Mouse (Mus musculus) thymus, postnatal 14 days (tissue): ENCODE measurements around the gene Zrsr1.

Experiments used
- DNase-seq: peaks from one replicate; pipeline ENCODE4 v3.0.0; 2021

The Zrsr1 gene

DNA sequence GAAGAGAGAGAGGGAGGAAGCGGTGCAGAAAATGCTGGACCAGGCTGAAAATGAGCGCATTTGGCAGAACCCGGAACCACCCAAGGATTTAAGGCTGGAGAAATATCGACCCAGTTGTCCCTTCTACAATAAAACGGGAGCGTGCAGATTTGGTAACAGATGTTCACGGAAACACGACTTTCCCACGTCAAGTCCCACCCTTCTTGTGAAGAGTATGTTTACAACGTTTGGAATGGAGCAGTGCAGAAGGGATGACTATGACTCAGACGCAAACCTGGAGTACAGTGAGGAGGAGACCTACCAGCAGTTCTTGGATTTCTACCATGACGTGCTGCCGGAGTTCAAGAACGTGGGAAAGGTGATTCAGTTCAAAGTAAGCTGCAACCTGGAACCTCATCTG, 1.8 kb downstream of the Zrsr1 start:
- DNase-seq = no peak

DNA sequence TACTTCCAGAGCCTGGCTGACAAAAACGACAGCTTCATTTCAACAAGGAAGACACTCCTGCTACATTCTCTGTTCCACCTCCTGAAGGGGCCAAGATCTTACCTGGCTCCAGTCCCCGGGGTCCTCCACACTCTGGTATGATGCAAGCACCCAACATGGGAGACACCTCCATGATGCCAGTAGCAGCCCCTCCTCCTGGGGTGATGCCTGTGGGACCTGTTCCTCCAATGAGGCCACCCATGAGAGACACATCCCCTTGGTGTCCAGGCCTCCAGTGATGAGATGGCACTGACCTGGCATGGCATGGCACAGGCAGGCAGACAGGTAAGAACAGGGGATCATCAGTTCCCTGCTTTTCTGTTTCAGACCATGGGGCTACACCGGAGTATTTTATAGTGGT, 6.4 kb downstream of the Zrsr1 start:
- no peak for DNase-seq

DNA sequence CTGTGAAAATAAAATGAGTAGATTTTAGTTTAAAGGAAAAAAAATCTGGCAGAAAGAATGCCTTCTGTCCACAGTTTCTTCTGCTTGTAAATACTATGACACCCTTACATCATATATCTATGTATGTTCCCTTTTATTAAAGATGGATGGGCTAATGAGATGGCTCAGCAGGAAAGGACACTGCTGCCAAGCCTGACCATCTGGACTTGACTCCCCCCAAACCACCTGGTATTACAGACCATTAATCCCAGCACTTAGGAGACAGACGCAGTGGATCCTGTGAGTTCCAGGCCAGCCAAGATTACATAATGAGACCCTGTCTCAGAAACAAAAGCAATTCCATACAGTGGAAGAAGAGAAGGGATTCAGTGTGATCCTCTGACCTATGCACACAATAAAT, 6.9 kb downstream of the Zrsr1 start:
- DNase-seq = no peak

DNA sequence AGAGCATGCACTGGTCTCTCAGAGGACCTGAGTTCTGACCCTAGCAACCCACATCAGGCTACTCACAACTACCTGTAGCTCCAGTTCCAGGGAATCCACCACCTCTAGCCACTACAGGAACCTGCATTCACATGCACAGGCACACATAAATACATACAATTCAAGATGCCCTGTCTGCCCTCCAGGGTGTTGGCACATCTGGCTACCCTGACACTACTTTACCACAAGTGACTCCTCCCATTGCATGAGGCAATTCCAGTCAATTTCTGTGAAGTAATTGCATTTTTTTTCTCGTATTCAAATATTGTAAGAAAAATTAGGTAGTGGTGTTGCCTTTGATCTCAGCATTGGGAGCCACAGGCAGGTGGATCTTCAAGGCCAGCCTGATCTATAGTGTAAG, 7.4 kb downstream of the Zrsr1 start:
- no peak for DNase-seq

DNA sequence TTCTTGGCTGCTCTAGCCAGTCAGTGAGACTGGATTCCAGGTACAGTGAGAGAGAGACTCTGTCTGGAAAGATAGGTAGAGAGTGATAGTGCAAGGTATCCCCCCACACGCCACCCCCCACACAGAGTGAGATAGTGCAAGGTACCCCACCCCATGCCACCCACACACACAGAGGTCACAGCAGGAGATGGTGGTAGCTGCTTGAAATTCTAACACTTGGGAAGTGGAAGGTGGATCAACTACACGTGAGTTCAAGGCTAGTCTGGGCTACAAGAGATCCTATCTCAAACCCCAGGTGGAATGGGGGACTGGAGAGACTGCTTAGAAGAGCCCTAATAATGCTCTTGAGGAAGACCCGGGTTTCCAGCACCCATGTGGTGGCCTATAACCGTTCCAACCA, 9.2 kb downstream of the Zrsr1 start:
- DNase-seq = no peak

DNA sequence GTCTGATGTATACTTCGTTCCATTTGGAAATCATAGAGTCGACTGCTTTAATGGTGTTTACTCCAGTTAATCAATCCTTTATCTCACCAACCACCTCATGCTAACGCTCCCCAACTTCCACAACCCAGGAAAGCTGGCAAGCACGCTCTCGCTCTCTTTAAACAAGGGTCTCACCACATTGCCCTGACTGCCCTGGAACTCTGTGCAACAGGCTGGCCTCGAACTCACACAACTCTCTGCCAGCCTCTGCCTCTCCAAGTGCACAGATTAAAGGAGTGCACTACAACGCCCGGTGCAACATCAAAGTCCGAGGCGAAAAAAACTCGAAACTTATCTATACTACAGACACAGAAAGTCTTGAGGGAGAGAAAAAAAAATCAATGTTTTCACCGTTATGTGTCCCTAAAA, 9.7 kb downstream of the Zrsr1 start:
- DNase-seq = no peak

DNA sequence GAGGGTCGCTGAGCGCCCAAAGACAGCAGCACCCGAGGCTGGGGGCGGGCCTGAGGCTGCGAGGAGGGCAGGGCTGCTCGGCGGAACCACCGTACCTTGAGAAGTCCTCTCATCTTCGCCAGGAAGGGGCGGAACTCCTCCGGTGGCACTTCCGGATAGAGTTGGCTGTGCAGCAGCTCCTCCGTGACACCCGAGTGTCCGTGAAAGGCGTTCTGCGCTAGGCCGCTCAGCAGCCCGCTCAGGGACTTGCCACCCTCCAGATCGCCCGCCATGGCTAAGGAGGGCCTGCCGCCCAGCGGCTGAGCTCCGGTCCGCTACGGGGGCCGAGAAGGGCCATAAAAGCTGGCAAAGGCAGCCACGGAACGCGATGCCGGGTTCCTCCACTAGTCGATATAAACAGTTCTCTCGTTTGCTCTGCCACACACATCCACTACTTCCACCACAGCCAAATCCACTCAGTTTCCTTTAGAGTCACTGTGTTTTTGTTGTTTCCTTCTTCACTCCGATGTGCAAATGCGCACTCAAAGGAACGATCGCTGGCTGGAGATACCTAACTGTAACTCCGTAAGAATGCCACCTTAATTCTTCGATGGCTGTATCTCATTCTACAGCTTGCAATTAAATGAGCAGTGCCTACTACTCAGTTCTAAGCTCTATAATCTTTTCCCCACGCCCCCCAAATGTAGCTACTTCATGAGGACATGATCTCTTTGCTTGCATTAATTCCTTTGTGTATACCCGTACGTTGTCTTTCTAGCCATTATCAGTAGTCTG, 10.4 kb downstream of the Zrsr1 start, which contains the start of the genes Gm28048 and Commd1:
Gene Gm28048 (minus strand): TSS at position 107 of the 774 bp plus-strand sequence.
Gene Commd1 (minus strand): TSS at position 399 of the 774 bp plus-strand sequence.
- DNase-seq = peak; percentile 97

DNA sequence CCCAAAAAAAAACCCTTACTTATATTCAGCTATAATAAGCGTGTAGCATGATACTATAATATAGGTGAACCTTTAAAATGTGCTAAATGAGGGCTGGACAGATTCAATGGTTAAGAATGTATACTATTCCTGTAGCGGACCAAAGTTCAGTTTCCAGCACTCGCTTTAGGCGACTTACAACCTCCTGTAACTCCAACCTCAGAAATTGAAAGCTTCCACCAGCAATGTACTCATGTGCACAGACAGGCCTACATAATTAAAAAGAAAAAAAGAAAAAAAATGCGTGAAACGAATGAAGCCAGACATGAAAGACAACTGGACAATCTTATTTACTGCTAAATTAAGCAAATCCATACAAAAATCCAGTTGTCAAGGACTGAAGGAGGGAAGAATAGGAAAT, 11.0 kb downstream of the Zrsr1 start:
- DNase-seq = no peak

DNA sequence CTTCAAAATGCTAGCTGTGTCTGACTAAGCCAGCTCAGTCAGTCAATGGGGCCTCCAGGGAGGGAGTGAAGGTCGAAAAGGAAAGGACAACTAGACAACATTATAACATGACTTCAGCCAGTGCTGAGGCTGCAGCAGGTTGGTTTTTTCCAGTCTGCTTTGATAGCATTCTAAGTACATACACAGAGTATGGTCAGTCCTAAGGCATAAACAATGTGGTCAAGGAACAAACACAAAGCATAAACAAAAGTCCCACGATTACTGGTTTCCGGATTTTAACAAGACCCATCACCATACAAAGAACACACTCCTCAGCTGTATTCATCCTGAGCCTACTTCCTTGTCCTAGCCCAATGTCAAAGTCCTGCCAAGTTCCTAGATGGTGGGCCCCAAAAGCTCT, 13.7 kb downstream of the Zrsr1 start:
- DNase-seq = no peak

DNA sequence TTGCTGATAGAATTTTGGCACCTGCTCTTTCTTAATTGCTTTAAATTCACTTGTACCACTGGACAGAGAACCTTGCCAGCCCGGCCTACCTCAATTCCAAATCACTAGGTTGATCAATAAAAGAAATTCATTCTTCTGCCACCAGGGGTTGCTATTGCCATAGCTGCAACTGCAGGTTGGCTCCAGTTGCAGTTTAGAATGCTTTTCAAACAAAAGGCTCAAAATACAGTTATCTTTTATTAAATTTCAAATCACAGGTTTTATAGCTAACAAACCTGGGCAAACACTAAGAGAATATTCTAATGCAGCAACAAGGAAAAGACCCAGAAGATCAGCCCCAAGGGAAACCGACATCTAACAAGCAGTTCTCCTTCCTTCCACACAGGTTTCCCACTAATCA, 15.6 kb downstream of the Zrsr1 start:
- peak; percentile 54 for DNase-seq

DNA sequence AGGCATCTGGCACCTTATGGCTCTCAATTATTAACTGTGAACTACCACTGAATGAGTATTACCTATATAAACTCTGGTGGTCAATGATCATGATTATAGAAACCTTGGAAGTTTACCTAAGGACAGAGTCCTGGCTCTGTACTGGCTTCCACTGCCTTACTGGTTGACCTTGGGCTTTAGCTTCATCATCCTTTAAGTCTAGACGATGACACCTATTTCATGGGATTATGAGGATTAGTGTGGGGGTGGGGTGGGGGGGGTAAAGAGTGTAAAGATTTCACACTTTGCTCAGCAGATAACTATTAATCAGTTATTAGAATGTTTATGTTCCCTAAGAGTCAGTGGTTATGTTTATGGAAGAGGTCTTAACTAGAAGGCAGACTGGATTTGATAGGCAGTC, 18.0 kb downstream of the Zrsr1 start:
- no peak for DNase-seq

DNA sequence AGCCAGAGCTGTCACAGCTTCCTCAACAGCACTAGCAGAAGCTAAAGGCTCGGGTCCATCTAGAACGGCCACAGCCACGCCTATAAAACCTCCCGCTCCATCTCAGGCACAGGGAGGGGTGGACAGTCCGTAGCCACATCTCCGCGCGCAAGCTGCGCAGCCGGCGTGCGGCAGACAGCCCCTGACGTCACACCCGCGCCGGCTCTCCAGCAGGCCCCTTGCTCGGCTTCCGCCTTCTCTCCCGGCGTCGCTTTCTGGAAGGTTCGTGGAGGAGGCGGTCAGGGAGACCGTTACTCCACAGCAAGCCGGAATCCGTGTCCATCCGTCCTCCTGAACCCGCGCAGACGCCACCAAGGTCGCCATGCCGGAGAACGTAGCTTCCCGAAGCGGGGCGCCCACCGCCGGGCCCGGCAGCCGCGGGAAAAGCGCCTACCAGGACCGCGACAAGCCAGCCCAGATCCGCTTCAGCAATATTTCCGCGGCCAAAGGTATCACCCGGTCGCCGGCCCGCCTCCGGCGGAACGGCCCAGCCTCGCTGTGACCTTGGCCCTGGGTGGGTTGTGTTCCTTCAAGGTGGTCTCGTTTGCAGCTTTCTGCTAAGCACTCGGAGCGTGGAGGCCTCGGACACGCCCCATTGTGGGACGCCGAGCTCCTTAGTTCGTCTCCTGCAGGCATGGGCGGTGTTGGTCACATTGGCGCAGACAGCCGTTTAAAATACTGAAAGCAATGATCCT, 18.8 kb downstream of the Zrsr1 start, which contains the start of gene Cct4:
Gene Cct4 (plus strand): TSS at position 127 of the 734 bp plus-strand sequence.
- peak; percentile 91 for DNase-seq

DNA sequence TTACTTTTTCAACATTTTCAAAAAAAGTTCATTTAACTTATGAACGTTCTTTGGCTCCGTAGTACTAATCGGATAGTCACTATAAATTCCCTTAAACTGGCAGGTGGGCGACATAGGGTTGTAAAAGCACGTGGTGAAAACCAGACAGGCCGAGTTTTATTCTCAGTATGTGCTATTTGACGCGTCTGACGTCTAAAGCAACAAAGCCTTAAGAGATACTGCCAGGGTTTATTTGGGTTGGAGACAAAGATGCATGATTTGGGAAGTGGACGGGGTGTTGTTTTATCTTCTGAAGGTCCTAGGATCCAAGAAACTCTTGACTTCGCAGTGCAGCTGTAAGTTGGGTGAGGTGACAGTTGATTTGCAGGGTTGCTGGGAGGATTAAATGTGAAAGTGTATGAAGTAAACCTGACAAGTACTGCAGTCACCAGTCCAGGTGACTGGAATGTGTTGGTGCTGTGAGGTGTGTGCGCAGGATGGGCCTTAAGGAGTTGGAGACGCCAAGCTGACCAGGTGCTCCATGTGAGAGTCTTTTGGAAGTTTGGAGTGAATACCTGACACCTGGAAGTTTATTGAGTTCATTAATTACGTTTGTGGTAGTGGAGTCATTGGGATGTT, 19.5 kb downstream of the Zrsr1 start:
- DNase-seq = no peak

DNA sequence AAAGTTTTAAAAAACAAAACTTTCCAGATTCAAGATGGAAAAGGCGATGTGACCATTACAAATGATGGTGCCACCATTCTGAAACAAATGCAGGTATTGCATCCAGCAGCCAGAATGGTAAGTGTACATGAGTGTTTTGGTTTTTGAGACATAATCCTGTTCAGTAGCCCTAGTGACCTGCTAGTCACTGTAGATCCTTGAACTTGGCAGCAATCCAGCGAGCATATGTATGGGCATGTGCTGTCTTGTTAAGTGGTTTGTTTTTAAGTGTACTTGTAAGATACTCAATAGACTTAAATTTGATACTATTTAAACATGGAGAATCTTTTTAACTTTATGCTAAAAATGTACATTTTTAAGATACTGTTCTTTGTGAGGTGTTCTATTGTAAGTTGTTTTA, 22.5 kb downstream of the Zrsr1 start:
- no peak for DNase-seq

DNA sequence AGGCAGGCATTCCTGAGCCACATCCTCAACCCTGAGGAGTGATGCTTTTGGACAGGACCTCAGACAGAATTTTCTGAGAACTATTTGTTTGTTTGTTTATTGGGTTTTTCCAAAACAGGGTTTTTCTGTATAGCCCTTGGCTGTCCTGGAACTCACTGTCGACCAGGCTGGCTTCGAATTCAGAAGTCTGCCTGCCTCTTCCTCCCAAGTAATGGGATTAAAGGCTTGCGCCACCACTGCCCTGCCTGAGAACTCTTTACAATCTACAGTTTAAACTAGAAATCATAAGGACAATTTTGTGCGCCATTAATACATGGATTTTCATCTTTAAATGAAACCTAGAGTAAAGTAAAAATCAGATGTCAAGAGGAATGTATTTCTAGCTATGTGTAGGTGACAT, 23.7 kb downstream of the Zrsr1 start:
- no peak for DNase-seq

DNA sequence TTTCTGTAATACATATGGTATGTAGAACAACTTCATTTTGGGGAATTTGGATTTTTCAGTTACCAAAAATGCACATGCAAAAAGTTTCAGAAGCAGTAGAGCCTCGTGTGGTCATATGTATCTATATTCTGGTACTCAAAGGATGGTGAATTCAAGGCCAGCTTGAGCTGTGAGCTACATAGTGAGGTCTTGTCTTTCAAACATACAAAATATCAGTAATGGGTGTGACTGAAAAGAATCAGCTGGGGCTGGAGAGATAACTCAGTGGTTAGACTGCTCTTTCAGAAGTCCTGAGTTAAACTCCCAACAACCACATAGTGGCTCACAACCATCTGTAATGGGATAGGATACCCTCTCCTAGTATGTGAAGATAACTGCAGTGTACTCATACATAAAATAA, 26.5 kb downstream of the Zrsr1 start:
- no peak for DNase-seq

DNA sequence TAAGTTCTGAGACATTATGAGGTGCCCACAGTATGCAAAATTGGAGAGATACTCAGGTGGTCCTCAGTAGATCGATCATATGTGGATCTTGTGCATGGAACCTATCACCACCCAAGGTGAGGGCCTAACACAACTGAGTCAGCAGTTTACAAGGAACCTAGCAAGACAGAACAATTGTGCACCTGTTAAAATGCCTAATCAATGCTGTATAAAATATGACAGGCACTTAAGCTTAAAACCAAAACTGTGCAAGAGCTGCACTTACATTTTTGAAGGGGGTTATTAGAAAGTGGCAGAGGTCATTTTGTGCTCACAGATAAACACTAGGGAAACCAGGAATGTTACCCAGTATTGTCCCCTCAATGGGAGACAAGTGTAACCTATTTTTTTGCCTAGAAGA, 33.5 kb downstream of the Zrsr1 start:
- no peak for DNase-seq

DNA sequence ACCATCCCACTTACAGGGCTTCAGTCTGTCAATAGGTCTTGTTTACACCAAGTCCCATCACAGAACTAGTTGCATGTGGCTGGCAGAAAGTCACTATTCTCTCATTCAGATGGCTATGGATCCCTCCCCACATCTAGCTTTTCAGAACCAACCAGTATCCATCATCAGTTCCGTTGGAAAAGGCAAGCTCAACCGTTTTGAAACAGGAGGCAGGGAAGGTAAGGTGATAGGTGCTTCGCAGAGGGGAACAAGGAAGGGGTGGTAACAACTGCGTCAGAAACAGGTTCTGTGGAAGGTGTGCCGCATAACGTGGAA, 35.3 kb downstream of the Zrsr1 start:
- no peak for DNase-seq

DNA sequence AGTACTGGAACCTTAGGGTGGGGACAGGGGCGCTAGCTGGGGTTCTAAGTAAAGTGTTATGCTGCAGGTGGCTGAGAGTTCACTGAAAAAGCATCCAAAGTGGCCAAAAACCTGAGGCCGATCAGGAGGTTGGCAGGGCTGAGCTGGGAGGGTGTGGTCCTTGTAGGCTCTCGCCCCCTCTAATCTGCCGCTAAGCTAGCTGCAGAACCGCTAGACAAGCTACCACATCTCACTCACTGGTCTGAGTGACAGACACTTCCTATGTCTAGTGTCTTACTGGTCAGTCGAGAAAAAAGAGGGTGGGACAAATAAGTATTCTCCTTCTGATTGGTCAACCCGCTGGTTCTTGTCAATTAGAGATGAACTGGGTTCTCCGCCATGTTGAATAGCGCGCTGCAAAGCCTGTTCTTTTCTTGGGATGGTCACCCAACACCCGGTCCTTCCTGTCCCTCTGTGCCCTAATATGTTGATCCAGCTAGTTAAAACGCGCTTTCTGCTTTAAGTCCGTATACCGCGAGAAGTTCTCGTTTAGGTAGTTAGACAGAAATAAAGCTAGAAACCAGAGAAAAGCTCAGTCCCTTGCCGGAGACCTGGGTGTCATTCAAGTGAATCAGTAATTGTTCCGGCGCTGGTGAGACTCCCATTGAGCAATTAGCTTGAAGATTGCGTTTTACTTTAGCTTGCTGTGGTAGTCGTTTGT, 35.8 kb downstream of the Zrsr1 start, which contains the start of gene Fam161a:
Gene Fam161a (plus strand): TSS at position 51 of the 700 bp plus-strand sequence.
- DNase-seq = peak; percentile 39

DNA sequence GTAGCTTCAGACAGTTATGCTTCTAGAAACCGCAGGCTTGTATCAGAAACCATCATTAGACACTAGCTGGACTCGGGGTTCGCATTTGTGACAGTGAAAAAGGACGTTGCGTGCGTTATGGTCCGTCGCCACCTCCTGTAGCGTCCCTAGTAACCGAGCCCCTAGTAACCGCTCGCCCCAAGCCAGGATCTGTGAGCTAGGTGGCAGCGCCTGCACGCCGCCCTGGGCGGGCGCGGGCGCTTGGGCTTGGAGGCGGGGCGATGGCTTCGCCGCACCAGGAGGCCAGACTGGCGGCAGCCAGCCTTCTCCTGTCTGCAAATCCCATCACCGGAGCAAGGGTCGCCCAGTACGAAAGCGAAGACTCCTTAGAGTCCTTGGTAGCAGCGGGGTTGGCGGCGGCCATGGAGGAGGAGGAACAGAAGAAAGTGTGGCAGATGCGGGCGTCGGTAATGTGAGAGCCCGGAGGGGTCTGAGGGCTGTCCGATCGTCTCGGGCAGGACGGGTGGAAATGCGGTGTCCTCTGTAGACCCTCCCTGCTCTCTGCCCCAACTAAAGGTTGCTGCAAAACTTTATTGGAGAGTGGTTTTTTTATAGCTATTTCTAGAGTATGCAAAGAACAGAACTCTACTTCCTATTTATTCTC, 36.5 kb downstream of the Zrsr1 start:
- DNase-seq = peak; percentile 72

DNA sequence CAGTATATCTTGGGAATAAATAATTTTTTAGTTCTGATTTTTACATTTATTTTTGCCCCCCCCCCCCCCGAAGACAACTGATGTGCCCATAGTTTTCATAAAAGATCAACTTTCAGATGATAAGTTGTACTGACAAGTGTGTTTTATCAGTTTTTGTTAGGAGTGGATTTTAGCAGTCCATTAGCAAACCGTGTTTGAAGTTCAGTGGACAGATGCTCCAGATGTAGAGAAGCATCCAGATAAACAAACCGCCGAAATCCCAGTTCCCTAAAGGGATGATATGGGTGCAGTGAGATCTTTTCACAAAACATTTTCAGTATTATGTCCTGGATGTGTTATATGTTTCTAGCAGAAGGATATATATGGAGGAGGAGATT, 37.0 kb downstream of the Zrsr1 start:
- no peak for DNase-seq

DNA sequence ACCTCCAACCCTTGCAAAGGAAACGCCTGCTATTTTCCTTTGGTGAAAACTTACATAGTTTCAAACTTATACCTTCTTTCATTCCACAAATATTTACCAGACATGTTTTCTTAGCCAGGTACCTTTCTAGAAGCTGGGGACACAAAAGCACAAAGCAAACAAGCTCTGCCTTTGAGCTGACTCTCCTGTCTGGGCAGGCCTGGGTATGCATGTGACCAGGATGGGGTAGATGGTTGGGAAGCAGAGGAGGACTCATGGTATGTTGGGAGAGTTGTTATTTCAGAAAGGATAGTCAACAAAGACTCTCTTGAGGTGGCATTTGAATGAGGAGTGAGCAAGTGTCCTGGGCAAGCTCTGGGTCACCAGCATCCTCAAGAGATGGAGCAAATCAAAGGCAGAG, 41.3 kb downstream of the Zrsr1 start:
- DNase-seq = no peak
